Mouse (Mus musculus) CD4-positive helper T cell, adult 2 months (primary cell): ENCODE measurements around the gene Ell2.

Experiments
- DNase-seq: peaks from one replicate; pipeline ENCODE4 v3.0.0-alpha.2; 2012; ENCODE audit warnings: low read depth, missing footprints, low spot score

Ell2 gene

DNA sequence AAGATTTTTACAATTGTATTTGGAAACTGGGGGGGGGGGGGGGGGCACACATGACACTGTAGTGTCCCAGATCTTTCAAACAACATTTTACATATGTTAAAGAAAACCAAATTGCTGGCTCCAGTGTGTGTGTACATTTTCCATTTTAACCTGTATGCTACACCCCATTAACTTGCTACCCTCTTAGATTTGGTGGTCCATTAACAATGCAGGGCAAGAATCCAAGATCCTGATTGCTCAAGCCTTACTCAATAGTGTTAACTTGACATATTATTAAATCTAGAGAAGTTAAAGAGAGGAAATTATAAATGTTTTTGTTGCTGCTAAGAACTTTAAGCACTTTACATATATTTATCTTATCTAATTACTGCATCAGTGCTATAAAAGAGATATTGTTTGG, 24.2 kb downstream of the Ell2 start:
- DNase-seq = no peak

DNA sequence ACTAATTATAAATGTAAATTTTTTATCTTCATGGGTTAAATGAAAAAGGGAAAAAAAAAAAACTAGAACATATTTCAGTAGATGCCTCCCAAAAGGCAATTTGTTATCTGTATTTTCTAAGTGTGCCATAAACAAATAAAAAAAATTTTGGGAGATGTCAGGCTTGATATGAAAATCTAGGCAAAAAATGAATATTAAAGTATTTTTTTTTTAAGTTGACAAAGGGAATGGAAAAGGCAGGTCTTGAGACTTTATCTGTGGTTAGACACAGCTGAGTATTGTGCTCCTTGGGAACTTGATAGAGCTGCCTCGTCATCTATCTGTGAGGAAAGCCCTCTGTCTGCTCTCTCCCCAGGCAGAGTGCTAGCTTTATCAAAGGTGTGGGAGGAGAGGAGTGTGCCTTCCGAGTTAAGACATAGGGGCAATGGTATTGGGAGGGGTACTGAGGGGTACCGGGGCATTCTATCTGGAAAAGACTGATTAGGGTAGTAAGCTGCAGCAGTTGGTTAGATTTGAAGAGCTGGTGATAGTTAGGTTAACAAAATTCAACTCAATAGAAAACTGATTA, 27.1 kb downstream of the Ell2 start:
- DNase-seq = no peak

DNA sequence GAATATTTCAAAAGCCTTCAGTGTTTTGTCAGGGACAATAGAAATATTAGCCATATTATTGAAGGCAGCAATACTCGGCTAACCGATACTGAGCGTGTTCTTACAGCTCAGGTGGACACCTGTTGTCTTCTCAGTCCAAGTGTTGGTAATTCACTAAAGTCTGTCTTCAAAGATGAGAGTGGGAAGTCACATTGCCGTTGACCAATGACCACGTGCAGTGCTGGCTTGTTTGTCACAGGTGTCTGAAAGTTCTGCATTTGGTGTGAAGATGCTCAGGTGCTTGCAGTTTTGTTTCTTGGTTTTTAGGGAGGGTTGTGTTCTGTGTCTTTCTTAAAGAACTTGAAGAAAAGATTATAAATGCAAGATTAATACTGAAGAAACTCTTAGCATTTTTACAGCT, 27.7 kb downstream of the Ell2 start:
- DNase-seq = no peak

DNA sequence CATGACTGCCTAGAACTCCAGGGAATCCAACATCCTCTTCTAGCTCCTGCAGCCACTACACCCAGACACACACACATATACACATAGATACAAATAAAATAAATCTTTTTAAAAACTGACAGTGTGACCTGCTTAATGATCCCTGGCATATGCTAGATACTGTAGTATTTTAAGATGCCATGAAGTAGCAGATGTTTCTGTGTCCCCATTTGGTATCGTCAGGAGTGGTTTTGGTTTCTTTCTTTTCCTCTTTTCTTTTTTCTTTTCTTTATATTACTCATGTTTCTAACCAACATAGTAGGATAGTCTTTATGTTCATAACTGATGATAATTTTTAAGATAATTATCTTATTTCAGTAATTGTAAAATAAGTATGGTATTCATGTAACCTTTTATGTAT, 29.0 kb downstream of the Ell2 start:
- no peak for DNase-seq

DNA sequence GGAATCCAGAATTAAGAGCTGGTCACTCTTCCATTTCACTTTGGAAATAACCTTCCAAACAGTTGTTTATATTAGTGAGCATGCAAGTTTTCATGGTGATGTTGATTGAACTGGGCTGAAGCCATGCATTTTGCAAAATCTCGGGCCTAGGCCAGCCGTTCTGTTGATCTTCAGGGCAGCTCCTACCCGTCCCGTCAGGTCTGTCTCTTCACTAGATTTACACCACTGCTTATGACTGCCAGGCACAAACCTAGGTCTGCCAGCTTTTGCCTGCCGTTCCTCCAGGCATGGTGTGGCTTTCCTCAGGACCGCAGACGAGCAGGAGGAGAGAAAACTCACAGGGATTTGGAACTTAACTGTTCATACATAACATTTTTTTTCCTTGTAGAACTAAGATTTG, 31.4 kb downstream of the Ell2 start:
- no peak for DNase-seq

DNA sequence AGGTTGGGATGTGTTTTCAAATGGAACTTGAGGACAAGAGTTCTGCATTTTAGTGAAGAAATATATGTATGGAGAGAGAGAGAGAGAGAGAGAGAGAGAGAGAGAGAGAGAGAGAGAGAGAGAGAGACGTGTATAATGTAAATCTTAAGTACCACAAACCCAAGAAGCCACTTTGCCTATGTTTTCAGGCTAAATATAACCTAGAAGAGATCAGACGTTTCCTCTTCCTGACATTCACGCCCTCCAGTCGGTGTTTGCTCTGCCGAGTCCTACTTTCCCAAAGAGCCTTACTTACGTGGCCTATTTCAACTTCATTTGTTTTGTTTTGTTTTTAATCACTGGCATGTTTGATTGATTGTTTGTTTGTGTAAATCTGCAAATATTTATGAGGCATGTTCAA, 32.0 kb downstream of the Ell2 start:
- DNase-seq = no peak

DNA sequence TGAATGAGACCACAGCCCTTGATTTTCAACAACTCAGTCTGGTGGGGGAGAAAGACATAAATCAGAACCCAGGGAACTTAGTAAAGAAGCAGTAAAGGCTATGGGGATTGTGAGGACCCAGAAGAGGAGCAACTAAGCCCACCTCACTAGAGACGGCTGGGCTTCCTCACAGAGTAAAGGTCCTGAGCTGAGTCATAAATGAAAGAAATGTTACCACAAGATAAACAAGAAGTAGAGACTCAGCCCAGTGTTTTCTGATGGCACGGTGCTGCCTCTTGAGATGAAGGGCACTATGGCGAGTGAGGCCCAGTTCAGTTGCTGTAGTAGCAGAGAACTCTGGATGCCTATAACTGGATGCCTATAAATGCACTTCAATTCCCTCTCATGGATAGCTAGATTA, 32.4 kb downstream of the Ell2 start:
- no peak for DNase-seq

DNA sequence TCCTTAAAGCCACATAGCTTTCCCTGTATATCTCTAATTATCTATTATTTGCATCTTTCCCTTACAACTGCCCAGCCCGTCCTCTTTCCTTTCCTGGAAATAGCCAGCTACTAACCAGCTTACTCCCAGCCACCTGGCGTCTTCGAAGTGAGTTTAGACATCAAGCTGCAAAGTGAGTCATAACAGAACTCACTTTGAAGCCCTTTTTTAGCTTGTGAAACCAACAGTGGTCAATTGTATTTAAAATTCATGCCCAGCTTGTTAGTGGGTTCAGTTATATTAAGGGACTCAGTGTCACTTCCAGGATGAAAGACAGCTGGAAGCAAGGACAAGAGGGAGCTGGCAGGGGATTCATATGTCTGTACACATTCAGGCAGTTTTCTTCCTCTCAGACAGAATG, 33.5 kb downstream of the Ell2 start:
- DNase-seq = peak; percentile 7

DNA sequence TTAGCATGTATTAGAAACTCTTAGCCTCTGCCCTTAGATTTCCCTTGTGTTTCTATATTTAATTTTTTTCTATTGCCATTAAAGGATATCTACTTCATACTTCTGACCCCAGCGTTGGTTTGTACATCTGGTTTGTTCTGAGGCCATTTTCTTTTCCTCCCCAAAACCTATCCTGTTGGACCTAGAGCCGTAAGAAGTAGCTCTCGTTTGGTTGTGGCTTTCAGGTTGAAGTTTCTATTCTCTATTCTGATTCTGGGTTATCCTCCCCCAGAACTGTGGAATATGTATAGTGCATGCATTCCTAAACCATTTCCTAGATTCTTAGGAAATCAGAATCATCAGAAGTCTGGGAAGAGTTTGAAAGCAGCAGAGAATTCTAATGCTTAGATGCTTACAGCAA, 34.6 kb downstream of the Ell2 start:
- no peak for DNase-seq

DNA sequence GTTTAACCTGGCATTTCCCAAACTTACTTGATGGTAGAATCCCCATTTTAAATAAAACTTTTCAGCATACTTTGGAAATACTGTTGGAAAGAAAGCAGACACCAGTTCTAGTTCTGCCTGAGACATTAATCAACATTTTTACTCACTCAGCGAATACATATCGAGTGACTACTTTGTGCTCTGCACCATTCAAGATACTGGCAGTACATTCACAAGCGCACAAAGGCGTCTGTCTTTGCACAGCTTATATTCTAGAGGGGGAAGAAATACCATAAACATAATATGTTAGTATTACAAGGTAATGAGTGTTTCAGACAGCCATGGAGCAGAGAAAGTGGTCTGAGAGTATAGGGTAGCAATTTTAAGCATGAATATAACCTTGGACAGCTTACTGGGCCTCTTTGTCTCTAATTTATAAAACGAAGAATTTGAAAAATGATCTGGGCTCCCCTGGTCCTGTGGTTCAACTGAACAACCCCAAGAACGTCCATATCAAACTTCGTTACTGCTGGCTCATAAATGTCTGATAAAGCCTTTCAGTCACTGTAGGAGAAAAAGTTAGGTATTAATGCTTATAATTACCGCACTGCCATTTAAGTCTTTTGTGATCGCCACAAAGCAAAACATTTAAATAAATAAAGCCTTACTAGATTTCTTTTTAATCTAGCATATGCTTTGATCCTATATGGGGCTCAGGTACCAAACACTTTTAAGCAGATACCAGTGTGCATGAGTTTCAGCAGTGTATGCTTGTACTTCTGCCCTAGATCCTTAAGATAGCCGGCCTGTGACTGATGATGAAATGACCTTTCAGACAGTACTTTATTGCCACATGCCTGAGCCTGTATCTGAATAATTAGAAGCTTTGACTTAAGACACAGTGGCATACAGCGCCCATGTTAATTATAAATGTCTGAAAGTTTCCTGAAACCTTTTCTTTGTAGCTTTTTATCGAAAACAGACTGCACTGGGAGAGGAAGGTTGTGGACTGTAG, 35.5 kb downstream of the Ell2 start:
- DNase-seq = no peak

DNA sequence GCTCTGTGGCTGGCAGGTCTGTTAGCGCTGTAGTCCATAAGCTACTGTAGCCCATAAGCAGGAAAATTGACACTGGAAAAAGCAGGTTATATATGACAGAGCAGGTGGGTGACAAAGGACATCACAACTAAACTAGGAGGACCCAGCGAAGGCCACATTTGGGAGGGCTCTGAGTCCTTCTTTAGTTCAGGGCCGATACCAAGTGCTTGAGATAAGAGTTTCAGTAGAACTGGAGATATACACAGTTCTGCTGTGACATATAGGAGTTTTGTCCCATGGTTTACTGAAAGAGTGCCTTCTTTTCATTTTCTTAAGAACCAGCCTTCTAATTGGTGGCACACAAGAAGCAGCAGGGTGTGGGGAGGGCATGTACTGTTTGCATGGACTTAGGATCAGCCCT, 36.4 kb downstream of the Ell2 start:
- no peak for DNase-seq

DNA sequence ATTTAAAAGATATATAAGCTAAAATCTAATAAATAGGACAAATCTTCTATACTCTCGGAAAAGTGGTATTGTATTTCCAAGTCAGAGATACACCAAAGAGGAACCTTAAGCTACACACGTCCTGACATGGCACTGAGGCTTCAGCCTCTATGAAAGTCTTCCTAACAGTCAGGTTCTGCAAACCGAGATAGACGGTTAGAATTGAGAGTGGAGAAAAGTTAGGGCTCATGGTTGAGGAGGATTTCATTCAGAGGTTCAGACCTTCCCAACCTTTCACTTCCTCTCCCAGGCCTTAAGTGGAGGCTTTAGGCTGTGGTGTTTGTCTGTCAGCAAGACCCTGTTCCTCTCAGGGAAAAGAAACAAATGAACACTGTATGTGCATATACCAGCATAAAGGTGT, 37.5 kb downstream of the Ell2 start:
- no peak for DNase-seq

DNA sequence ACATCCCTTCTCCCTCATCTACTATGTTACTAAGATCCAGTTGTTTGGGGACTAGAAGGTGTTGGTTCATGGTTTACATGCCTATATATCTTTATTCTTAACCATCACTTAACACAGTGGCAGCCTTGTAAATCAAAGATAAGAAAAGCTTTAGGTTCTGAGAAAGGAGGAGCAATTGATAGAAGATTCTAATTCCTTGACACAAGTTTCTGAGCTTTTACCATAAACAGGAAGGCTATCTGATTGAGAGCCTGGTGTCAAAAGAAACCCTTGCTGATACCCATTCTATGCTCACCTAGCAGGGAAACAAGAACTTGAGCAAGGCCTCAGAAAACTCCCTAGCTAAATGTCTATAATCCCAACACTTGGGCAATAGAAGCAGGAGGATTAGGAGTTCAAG, 38.8 kb downstream of the Ell2 start:
- no peak for DNase-seq

DNA sequence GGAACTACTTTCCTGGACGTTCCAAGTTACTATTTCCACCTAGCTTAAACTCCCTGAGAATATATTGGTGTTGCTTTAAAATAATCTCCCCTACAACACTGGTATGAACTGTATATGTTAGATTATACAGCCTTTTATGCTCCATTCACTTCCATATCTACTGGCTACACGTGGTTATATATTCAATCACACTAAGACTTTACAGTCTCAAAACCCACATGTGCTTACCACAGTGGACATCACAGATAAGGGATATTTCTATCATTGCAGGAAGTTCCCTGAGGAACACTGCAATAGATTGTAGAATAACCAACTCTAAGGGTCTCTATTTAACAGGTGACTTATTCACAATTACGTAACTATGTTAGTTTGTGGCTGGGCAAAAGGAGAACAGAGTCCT, 40.7 kb downstream of the Ell2 start:
- no peak for DNase-seq

DNA sequence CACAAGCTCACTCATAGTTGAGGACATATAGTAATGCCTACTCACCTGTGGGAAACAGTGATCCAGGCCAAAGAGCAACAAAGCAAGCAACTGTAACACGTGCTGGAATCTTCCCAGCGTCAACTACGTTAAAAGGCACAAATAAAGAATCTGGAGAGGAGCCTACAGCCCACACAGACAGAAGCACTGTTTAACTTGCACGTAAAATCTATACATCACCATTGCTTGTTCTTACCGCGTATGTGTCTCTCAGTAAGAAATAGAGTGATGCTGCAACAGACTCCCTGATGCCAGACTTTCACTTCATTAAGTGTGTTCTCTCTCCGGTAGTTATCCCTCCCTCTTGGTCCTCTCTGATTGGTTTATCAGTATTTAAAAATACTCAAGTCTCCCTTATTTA, 42.1 kb downstream of the Ell2 start:
- no peak for DNase-seq

DNA sequence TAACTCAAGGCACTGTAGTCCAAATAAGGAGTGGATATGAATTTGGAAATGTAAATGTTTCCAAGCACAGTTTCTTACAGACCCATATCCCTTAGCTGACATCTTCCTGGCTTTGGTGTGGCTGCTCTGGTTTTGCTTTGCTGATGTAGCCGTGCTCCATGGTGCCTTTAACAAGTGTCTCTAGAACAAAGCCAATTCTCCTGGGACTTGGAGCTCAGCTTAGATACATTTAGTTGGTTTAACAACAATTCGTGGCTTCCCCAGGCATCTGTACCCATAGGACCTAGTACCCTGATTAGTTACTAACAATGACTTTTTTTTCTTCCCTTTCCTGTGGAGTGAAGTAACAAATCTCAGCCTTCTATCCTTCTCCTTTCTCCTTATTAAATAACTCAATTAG, 44.2 kb downstream of the Ell2 start:
- DNase-seq = no peak

DNA sequence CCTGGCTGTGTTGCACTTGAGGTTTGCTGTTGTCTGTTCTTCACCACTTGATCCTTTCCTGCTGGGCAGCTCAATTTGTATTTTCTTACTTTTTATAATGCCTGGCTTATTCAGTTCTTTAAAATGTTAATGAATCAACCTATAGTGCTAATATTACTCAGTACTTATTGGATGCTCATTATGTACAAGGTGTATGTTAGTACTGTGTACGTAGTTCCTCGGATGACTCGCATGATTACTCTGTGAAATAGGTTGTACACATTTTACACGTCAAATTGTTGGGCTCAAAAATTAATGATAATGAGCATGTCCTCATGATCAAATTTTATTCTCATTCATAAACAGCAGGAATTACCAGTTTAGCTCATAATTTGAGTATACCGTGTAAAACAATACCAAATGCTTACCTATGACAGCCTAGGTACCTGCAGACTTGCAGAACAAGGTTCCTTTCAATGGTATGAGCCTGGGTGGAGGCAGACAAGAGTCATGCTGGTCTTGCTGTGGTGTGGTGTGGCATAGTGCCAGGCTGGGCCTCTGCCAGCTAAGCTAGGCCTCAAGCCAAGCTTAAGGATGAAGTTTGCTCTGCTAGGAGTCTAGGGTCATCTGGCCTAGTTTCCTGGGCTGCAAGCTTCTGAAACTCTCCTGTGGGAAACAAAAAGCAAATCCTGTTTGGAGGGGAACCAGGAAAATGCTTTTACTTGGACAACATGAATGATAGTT, 45.8 kb downstream of the Ell2 start:
- no peak for DNase-seq

DNA sequence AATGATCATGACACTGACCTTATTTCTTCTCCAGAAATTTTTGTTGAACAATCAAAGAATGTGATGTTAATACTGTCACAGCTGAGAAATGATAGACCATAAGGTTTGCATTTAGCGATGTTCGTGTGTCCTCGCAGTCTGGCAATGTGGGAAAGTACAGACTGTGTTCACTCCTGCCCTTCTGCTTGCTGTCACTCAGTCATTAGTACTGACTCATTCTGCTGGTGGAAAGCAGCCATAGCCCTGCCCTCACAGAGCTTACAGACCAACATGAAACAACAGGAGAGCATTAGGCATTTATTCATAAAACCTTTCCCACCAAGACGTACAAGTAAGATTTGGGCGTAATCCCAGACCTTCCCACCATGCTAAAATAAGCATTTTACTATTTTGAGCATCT, 47.8 kb downstream of the Ell2 start:
- no peak for DNase-seq

DNA sequence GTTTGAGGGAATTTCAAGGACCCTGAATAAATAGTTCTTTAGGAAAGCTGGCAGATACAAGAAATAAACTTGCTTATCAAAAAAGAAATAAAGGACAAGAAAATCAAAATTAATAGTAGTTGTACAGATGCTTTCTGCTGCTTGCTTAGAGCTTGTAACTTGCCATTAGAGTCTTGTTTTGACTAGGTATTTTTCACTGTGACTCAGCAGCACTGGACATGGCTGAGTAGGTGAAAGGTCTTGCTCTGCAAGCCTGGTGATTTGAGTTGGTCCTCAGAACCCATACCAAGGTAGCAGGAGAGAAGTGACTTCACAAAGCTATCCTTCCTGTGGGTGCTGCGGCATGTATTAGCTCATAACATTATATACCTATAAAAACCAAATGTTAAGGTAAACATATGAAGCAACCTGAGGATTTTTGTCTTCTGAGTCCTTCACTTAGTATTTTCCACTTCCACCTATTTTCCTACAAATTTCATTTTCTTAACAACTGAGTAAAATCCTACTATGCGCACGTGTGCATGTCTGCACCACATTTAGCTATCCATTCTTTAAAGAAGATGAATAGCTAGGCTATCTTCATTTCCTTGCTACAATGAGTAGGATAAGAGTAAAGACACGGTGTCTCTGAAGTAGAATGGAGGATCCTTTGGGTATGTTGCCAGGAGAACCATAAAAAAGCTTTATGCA, 54.4 kb downstream of the Ell2 start:
- no peak for DNase-seq

DNA sequence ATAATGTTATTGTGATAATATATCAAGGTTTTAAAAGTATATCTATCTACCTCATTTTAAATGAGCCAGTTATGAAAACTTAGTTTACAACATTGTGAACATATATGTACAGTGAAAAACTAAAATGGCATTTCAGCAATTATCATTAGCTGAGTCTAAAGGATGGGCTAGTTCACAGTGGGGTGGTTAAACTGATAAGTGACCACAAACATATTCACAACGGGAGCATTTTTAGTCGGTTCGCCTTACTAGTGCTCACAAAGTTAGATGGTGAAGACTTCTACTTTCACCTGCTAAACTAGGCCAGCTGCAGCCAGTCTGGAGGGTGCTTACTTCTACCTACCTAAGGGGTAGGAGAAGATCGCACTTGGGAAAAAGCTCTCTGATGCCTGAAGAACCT, 56.2 kb downstream of the Ell2 start:
- DNase-seq = no peak

DNA sequence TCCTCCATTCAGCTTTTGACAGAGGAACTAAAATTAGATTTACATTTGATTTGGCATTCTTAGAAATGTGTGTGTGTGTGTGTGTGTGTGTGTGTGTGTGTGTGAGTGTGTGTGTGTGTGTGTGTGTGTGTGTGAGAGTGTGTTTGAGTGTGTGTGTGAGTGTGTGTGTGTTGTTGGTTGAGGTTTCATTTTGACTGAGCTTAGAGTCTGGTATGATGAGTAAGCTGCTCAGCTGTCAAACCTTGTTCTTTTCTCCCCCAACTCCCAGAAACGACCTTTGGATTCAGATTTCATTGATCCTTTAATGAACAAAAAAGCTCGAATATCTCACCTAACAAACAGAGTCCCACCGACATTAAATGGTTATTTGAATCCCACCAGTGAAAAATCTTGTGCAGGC, 56.7 kb downstream of the Ell2 start:
- DNase-seq = no peak

DNA sequence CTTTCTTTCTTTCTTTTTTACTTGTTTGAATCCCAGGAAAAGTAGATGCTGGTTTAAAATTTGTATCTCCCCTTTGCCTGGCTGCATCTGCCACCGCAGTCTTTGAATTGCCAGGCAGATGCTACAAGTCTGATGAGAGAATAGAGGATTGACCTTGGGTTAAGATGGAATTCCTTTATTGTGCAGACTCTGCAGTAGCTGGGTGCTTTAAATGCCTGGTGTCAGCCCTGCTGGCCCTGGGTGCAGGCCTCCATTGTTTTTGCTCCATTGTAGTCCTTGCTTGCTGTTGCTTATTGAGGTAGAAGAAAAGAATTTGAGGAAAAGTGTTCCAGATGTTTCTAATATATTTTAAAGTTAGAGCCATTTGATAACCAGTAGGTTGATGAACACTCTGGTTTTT, 59.2 kb downstream of the Ell2 start:
- DNase-seq = no peak
